ENCODE assay signal across 33 mouse cellular contexts in the genomic region with DNA sequence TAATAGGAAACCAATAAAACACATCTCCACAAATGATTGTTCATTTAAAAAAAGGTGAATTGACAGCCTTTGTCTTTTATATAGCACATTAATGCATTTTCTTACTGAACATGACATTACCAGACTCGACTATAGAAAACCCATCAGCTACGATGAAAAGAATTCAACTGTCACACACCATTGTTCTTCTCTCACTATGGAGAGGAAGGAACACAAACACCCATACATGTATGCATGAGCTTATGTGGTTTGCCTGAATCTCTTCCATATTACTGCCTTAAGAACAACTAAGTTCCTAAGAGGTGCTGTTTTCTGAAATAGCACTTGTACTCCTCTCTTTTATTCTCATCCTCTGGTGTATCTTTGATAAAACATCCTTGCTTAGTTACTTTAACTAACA. TPM values are rescaled to one million over a fixed set of nuclear protein-coding genes. Genes with fewer than 3 reads are reported as not detected.
"Had no signal": no experiment of that assay in that cellular context is flagged by ENCODE, and none has a peak within 500 bp of the region (broad histone marks: within the 10 kb centered on the region; RNA-seq: fewer than 3 reads in every experiment).

No protein-coding gene starts in this region.

- H3K9ac ChIP-seq: heart, embryonic 12.5 days; hindbrain, embryonic 13.5 days; hindbrain, embryonic 15.5 days; kidney, embryonic 15.5 days; limb, embryonic 13.5 days; limb, embryonic 15.5 days; liver, embryonic 12.5 days; liver, embryonic 14.5 days had no signal

- H3K4me1 ChIP-seq: heart, embryonic 10.5 days; heart, embryonic 12.5 days; hindbrain, embryonic 13.5 days; hindbrain, embryonic 15.5 days; kidney, embryonic 15.5 days; limb, embryonic 13.5 days; limb, embryonic 15.5 days; liver, embryonic 12.5 days had no signal

- H3K4me3 ChIP-seq: gastrocnemius, adult 2 months; heart, embryonic 10.5 days; heart, embryonic 12.5 days; hindbrain, embryonic 10.5 days; hindbrain, embryonic 13.5 days; hindbrain, embryonic 15.5 days; kidney, embryonic 15.5 days; limb, embryonic 13.5 days; limb, embryonic 15.5 days; liver, embryonic 12.5 days had no signal

- H3K27me3 ChIP-seq: heart, embryonic 12.5 days; hindbrain, embryonic 13.5 days; hindbrain, embryonic 15.5 days; kidney, embryonic 15.5 days; limb, embryonic 13.5 days; limb, embryonic 15.5 days; liver, embryonic 12.5 days had no signal

- H3K36me3 ChIP-seq: heart, embryonic 10.5 days; heart, embryonic 12.5 days; hindbrain, embryonic 10.5 days; hindbrain, embryonic 13.5 days; hindbrain, embryonic 15.5 days; kidney, embryonic 15.5 days; limb, embryonic 13.5 days; limb, embryonic 15.5 days; liver, embryonic 12.5 days had no signal

- ATAC-seq: hindbrain, postnatal 0 days; intestine, embryonic 16.5 days; liver, embryonic 12.5 days had no signal

- H3K4me2 ChIP-seq: heart, embryonic 12.5 days; hindbrain, embryonic 13.5 days; hindbrain, embryonic 15.5 days; kidney, embryonic 15.5 days; limb, embryonic 13.5 days; limb, embryonic 15.5 days; liver, embryonic 12.5 days had no signal

- H3K27ac ChIP-seq: gastrocnemius, adult 2 months; heart, embryonic 10.5 days; hindbrain, embryonic 10.5 days; hindbrain, embryonic 13.5 days; hindbrain, embryonic 15.5 days; hindbrain, postnatal 0 days; kidney, embryonic 15.5 days; kidney, postnatal 0 days; limb, embryonic 13.5 days; limb, embryonic 15.5 days; liver, embryonic 12.5 days; liver, embryonic 14.5 days had no signal

- DNase-seq: gastrocnemius, adult 2 months; gastrocnemius, postnatal 10 days; gastrocnemius, postnatal 25 days; heart, adult 18-20 months; heart, postnatal 10 days; heart, postnatal 4 days; kidney, adult 11 months; kidney, adult 2 months; kidney, adult 9 months; kidney, postnatal 14 days; kidney, postnatal 36 days; layer of hippocampus, adult 9-11 months; layer of hippocampus, postnatal 36 days; left cerebral cortex, postnatal 4 days had no signal

- H3K9me3 ChIP-seq: heart, embryonic 10.5 days; heart, embryonic 12.5 days; hindbrain, embryonic 10.5 days; hindbrain, embryonic 13.5 days; hindbrain, embryonic 15.5 days; kidney, embryonic 15.5 days; limb, embryonic 13.5 days; limb, embryonic 15.5 days; liver, embryonic 12.5 days had no signal

RNA-seq across cellular contexts. Expression of gene Muc15, which starts 38.3 kb away (rescaled TPM):
- polyA plus RNA-seq: heart, embryonic 10.5 days; heart, embryonic 12.5 days; heart, embryonic 14.5 days; hindbrain, embryonic 13.5 days; intestine, embryonic 14.5 days; intestine, embryonic 16.5 days; kidney, adult 2 months; kidney, embryonic 15.5 days; large intestine, adult 2 months; limb, embryonic 11.5 days; liver, adult 2 months; liver, embryonic 12.5 days; liver, embryonic 14.5 days; liver, embryonic 16.5 days had no signal
